Mouse (Mus musculus): ENCODE measurements around the gene Tjp1. TPM values are rescaled to one million over a fixed set of nuclear protein-coding genes. Genes with fewer than 3 reads are reported as not detected.

Tjp1 gene
- polyA plus RNA-seq, 1 experiment from 2014 or later: 17.4 TPM

DNA sequence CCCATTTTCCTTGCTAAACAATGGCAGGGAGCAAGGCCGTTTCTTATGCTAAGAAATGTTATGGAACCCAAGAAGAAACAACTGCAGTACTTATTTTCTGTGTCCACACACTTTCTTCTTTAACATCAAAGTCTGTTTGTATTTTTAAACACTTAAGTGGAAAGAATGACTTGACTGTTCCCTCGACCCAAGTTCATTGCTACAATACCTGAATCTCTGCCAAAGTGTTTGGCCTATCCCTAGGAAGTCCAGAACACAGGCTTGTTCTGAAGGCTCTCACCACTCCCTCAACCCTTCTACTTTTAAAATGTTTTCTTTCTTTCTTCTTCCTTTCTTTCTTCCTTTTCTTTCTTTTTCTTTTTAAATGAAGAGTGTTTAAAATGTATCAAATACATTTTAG is 71.5 kb downstream of the Tjp1 start:
- H3K4me3 ChIP-seq (ENCODE audit: low read depth, low read length): no peak overlapping the region
- H3K27me3 ChIP-seq (ENCODE audit: control insufficient read depth, insufficient read depth, low read length): no peaks in the 10 kb centered on the region
- WGBS: 79% methylated on average over 2 of the region's 2 CpGs
- ATAC-seq (ENCODE audit: low FRiP score): no peak
- no peaks in the 10 kb centered on the region for H3K36me3 ChIP-seq (ENCODE audit: control insufficient read depth, insufficient read depth, low read length)
- DNase-seq (ENCODE audit: low spot score): no peak
- no peak overlapping the region for H3K4me2 ChIP-seq (replicated peaks; ENCODE audit: low read depth, low read length)
- no peaks in the 10 kb centered on the region; the same call in 1 of the 2 replicates for H3K4me1 ChIP-seq (replicated peaks; ENCODE audit: control insufficient read depth, insufficient read depth, low read length)
- H3K9me3 ChIP-seq (ENCODE audit: control insufficient read depth, low read length): no peaks in the 10 kb centered on the region
- no peak overlapping the region for H3K27ac ChIP-seq (ENCODE audit: low read depth, low read length)
- H3K9ac ChIP-seq (ENCODE audit: low read depth, low read length): no peak overlapping the region

DNA sequence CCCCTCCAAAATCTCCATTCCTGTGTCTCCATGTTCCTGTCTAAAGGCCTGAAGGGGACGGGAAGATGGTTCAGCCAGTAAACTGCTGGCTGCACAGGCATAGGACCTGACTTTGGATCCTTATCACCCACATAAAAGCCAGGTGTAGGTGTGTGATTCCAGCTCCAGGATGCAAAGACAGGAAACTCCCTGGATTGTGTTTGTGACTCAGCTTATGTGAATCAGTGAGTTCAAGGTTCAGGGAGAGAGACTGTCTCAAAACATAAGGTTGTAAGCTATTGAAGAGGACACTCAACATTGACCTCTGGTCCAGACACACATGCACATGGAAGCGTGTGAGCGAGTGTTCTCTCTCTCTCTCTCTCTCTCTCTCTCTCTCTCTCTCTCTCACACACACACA is 72.4 kb downstream of the Tjp1 start:
- Histone ChIP-seq H3K4me1 (replicated peaks; ENCODE audit: control insufficient read depth, insufficient read depth, low read length) (no peaks in the 10 kb centered on the region; the same call in 1 of the 2 replicates), H3K4me2 (replicated peaks; ENCODE audit: low read depth, low read length) (no peak overlapping the region), H3K4me3 (ENCODE audit: low read depth, low read length) (no peak overlapping the region), H3K9me3 (ENCODE audit: control insufficient read depth, low read length) (no peaks in the 10 kb centered on the region), H3K9ac (ENCODE audit: low read depth, low read length) (no peak overlapping the region), H3K27me3 (ENCODE audit: control insufficient read depth, insufficient read depth, low read length) (no peaks in the 10 kb centered on the region), H3K27ac (ENCODE audit: low read depth, low read length) (no peak overlapping the region), H3K36me3 (ENCODE audit: control insufficient read depth, insufficient read depth, low read length) (no peaks in the 10 kb centered on the region)
- DNase-seq (ENCODE audit: low spot score) (no peak), ATAC-seq (ENCODE audit: low FRiP score) (no peak)
- 84% methylated on average over 3 of the region's 3 CpGs for WGBS

DNA sequence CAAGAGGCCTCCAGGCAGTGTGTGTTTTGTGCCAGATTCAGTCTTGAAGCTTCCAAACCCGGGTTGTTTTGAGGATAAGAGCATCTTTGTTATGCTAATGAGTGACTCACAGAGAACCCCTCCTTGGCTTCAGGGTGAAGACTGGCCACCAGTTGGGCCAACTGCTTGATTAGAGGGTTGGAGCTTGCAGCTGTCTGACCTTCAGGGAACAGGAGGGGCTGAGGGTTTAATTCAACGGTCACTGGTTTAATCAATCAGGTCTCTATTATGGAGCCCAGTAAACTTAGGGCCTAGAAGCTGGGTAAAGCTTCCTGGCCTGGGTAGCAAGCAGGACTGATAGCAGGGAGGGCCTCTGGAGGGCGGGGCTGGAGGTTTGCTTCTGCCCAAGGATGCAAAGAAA is 73.3 kb downstream of the Tjp1 start:
- WGBS: 12% methylated on average over 3 of the region's 3 CpGs
- Histone ChIP-seq H3K27me3 (ENCODE audit: control insufficient read depth, insufficient read depth, low read length) (no peaks in the 10 kb centered on the region), H3K4me3 (ENCODE audit: low read depth, low read length) (no peak overlapping the region), H3K27ac (ENCODE audit: low read depth, low read length) (no peak overlapping the region), H3K36me3 (ENCODE audit: control insufficient read depth, insufficient read depth, low read length) (no peaks in the 10 kb centered on the region), H3K4me1 (replicated peaks; ENCODE audit: control insufficient read depth, insufficient read depth, low read length) (no peaks in the 10 kb centered on the region; the same call in 1 of the 2 replicates), H3K4me2 (replicated peaks; ENCODE audit: low read depth, low read length) (no peak overlapping the region), H3K9me3 (ENCODE audit: control insufficient read depth, low read length) (no peaks in the 10 kb centered on the region), H3K9ac (ENCODE audit: low read depth, low read length) (no peak overlapping the region)
- ATAC-seq (ENCODE audit: low FRiP score) (peak; percentile 77), DNase-seq (ENCODE audit: low spot score) (peak; percentile 46)

DNA sequence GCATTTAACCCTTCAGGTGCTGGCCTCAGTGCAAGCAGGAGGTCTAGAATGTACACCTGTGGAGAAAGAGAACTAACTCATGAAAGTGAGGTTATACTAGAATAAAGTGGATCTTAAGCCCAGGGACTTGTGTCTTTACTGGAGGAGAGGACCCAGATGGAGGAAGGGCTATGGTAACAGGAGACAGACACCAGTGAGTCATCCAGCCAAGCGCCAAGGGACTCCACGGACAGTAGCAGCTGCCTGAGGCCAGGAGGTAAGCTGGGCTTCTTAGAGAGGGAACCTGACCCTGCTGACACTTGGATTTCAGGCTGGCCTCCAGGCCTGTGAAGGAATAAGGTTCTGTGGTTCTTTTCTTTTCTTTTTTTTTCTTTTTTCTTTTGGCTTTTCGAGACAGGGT is 75.3 kb downstream of the Tjp1 start:
- Histone ChIP-seq H3K36me3 (ENCODE audit: control insufficient read depth, insufficient read depth, low read length) (no peaks in the 10 kb centered on the region), H3K4me2 (replicated peaks; ENCODE audit: low read depth, low read length) (no peak overlapping the region), H3K9me3 (ENCODE audit: control insufficient read depth, low read length) (no peaks in the 10 kb centered on the region), H3K4me3 (ENCODE audit: low read depth, low read length) (no peak overlapping the region), H3K9ac (ENCODE audit: low read depth, low read length) (no peak overlapping the region), H3K4me1 (replicated peaks; ENCODE audit: control insufficient read depth, insufficient read depth, low read length) (no peaks in the 10 kb centered on the region; the same call in 1 of the 2 replicates), H3K27me3 (ENCODE audit: control insufficient read depth, insufficient read depth, low read length) (no peaks in the 10 kb centered on the region), H3K27ac (ENCODE audit: low read depth, low read length) (no peak overlapping the region)
- no peak for DNase-seq (ENCODE audit: low spot score)
- WGBS: 87% methylated on average over 3 of the region's 3 CpGs
- no peak for ATAC-seq (ENCODE audit: low FRiP score)

DNA sequence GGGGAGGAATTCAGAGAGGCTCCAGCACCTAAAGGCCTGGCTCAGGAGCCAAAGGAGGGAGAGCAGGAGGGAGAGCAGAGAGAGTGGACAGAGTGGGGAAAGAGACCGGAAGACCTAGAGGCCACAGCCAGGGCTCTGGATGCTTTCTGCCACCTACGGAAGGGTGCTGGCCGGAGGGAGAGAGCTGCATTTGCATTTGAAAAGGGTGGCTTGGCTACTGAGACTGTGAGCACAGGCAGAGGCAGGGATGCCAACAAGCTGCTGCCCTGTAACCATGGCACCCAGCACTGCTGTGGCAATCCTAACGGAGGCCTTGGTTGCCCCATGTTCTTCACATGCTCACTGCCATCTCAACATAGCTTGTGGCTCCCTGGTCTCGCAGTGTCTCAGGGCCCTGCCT is 77.4 kb downstream of the Tjp1 start:
- ATAC-seq (ENCODE audit: low FRiP score): peak; percentile 79
- H3K27ac ChIP-seq (ENCODE audit: low read depth, low read length): no peak overlapping the region

DNA sequence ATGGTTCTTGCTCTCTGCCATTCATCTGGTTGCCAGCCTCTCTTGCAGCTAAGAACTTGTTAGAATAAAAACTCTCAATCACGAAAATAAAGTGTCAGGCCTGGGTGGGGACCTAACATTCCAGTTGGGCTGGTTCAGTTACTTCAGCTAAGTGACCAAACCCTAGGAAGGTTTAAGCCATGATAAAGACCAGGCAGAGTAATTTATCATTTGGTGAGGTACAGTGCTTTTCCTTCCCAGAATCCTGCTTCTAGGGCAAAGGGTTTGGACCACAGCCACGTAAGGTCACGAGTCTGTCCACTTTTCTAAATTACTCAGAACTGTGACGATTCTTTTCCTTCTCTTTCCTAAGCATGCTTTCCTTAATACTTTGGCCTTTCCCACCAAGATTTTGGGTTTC is 86.1 kb downstream of the Tjp1 start:
- WGBS: 92% methylated on average over 4 of the region's 4 CpGs
- Histone ChIP-seq H3K4me3 (ENCODE audit: low read depth, low read length) (no peak overlapping the region), H3K27me3 (ENCODE audit: control insufficient read depth, insufficient read depth, low read length) (no peaks in the 10 kb centered on the region), H3K9ac (ENCODE audit: low read depth, low read length) (no peak overlapping the region), H3K36me3 (ENCODE audit: control insufficient read depth, insufficient read depth, low read length) (no peaks in the 10 kb centered on the region), H3K9me3 (ENCODE audit: control insufficient read depth, low read length) (no peaks in the 10 kb centered on the region), H3K4me2 (replicated peaks; ENCODE audit: low read depth, low read length) (no peak overlapping the region), H3K27ac (ENCODE audit: low read depth, low read length) (no peak overlapping the region), H3K4me1 (replicated peaks; ENCODE audit: control insufficient read depth, insufficient read depth, low read length) (no peaks in the 10 kb centered on the region)
- no peak for DNase-seq (ENCODE audit: low spot score)
- no peak for ATAC-seq (ENCODE audit: low FRiP score)

More for the DNA sequence above, 77.4 kb downstream of the Tjp1 start:
- H3K9ac ChIP-seq (ENCODE audit: low read depth, low read length): no peak overlapping the region
- H3K4me3 ChIP-seq (ENCODE audit: low read depth, low read length): no peak overlapping the region
- no peaks in the 10 kb centered on the region for H3K36me3 ChIP-seq (ENCODE audit: control insufficient read depth, insufficient read depth, low read length)
- DNase-seq (ENCODE audit: low spot score): peak; percentile 69
- no peaks in the 10 kb centered on the region; the same call in 1 of the 2 replicates for H3K4me1 ChIP-seq (replicated peaks; ENCODE audit: control insufficient read depth, insufficient read depth, low read length)
- no peak overlapping the region for H3K4me2 ChIP-seq (replicated peaks; ENCODE audit: low read depth, low read length)
- no peaks in the 10 kb centered on the region for H3K27me3 ChIP-seq (ENCODE audit: control insufficient read depth, insufficient read depth, low read length)
- WGBS: 22% methylated on average over 5 of the region's 5 CpGs
- H3K9me3 ChIP-seq (ENCODE audit: control insufficient read depth, low read length): no peaks in the 10 kb centered on the region

DNA sequence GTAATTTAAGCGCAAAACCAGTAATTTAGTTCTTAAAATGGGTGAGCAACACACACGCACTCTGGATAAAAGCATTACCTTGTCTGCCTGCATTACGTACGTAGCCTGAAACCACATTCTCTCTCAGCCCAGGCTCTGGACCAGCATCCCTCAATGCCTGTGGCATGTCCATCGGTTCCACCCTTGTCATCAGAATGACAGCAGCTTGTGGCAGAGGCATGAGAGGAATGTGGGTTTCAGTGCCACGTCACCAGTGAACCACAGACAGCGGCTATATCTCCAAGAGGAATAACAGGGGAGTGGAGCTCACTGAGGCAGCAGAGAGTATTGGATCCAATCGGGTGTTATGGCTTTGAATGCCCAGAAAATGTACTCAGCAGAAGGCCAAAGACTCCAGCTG is 88.1 kb downstream of the Tjp1 start:
- Histone ChIP-seq H3K36me3 (ENCODE audit: control insufficient read depth, insufficient read depth, low read length) (no peaks in the 10 kb centered on the region), H3K27ac (ENCODE audit: low read depth, low read length) (no peak overlapping the region), H3K27me3 (ENCODE audit: control insufficient read depth, insufficient read depth, low read length) (no peaks in the 10 kb centered on the region), H3K4me3 (ENCODE audit: low read depth, low read length) (no peak overlapping the region), H3K9ac (ENCODE audit: low read depth, low read length) (no peak overlapping the region), H3K4me2 (replicated peaks; ENCODE audit: low read depth, low read length) (no peak overlapping the region), H3K9me3 (ENCODE audit: control insufficient read depth, low read length) (no peaks in the 10 kb centered on the region), H3K4me1 (replicated peaks; ENCODE audit: control insufficient read depth, insufficient read depth, low read length) (no peaks in the 10 kb centered on the region)
- ATAC-seq (ENCODE audit: low FRiP score) (no peak), DNase-seq (ENCODE audit: low spot score) (no peak)
- 80% methylated on average over 8 of the region's 8 CpGs for WGBS

DNA sequence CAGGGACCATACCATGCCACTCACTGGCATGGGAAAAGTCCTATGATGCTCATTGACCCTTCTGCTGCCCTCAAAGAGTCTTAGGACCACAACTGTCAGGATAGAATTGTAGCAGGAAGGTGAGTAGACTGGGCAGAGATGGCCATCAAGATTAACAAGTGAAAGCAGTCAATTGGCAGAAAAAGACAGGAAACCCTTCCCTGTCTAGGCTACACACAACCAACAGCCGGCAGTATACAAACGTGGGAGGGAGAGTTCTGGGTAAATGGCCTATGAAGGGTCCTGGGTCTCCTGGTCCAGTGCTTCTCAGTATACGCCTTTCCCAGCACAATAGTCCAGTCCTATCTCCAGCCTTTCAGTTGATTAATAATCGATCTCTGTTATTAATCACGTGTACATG is 89.4 kb downstream of the Tjp1 start:
- DNase-seq (ENCODE audit: low spot score) (no peak), ATAC-seq (ENCODE audit: low FRiP score) (no peak)
- Histone ChIP-seq H3K36me3 (ENCODE audit: control insufficient read depth, insufficient read depth, low read length) (no peaks in the 10 kb centered on the region), H3K4me3 (ENCODE audit: low read depth, low read length) (no peak overlapping the region), H3K9me3 (ENCODE audit: control insufficient read depth, low read length) (no peaks in the 10 kb centered on the region), H3K4me2 (replicated peaks; ENCODE audit: low read depth, low read length) (no peak overlapping the region), H3K9ac (ENCODE audit: low read depth, low read length) (no peak overlapping the region), H3K27ac (ENCODE audit: low read depth, low read length) (no peak overlapping the region), H3K27me3 (ENCODE audit: control insufficient read depth, insufficient read depth, low read length) (no peaks in the 10 kb centered on the region), H3K4me1 (replicated peaks; ENCODE audit: control insufficient read depth, insufficient read depth, low read length) (no peaks in the 10 kb centered on the region)
- 66% methylated on average over 5 of the region's 5 CpGs for WGBS

DNA sequence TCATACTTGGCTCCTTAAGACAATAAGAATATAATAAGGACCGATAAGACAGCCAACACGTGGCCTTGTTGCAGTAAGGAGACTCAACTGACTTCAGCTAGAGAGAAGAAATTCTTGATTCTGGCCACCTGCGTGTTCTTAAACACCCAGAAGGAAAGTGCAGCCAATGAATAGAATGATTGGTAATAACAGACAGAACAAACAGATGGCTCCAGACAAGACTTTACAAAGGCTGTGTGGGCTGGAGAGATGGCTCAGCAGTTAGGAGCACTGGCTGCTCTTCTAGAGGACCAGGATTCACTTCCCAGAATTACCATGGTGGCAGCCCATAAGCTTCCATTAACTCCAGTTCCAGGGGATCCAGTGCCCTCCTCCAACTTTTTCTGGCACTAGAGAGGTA is 90.7 kb downstream of the Tjp1 start:
- Histone ChIP-seq H3K9ac (ENCODE audit: low read depth, low read length) (no peak overlapping the region), H3K4me1 (replicated peaks; ENCODE audit: control insufficient read depth, insufficient read depth, low read length) (no peaks in the 10 kb centered on the region), H3K9me3 (ENCODE audit: control insufficient read depth, low read length) (no peaks in the 10 kb centered on the region), H3K27me3 (ENCODE audit: control insufficient read depth, insufficient read depth, low read length) (no peaks in the 10 kb centered on the region), H3K27ac (ENCODE audit: low read depth, low read length) (no peak overlapping the region), H3K36me3 (ENCODE audit: control insufficient read depth, insufficient read depth, low read length) (no peaks in the 10 kb centered on the region), H3K4me2 (replicated peaks; ENCODE audit: low read depth, low read length) (no peak overlapping the region), H3K4me3 (ENCODE audit: low read depth, low read length) (no peak overlapping the region)
- ATAC-seq (ENCODE audit: low FRiP score): no peak
- DNase-seq (ENCODE audit: low spot score): no peak
- WGBS: 88% methylated on average over 3 of the region's 3 CpGs

All from hindbrain, embryonic 11.5 days (tissue).